In genomic region chr2:126147723-126148122, GRCm38 (mm10) we compare ENCODE assay signal across 23 mouse cellular contexts. TPM values are rescaled to one million over a fixed set of nuclear protein-coding genes. Genes with fewer than 3 reads are reported as not detected.
DNase-seq lines count a peak whose midpoint lies in the region.
"Had no signal": no experiment of that assay in that cellular context is flagged by ENCODE, and none has a peak within 500 bp of the region (broad histone marks: within the 10 kb centered on the region; RNA-seq: fewer than 3 reads in every experiment).

No protein-coding gene starts in this region.

- DNase-seq in retina, adult 2 months (ENCODE audit: low read depth, low spot score), result peak; percentile 9
- no peak for DNase-seq in retina, embryonic 14.5 days (ENCODE audit: low spot score)
- DNase-seq in brain, adult 2 months (ENCODE audit: low read depth, low spot score), result peak; percentile 10
- peak; percentile 11 for DNase-seq in retina, postnatal 1 day
- no peak for DNase-seq in urinary bladder, adult 18-20 months (ENCODE audit: low spot score in 2 of 2)
- no peak for DNase-seq in ovary, postnatal 10 days (ENCODE audit: low spot score)
- no peak for DNase-seq in gastrocnemius, postnatal 14 days
- DNase-seq: adrenal gland, adult 2 months; adrenal gland, postnatal 36 days; cerebellum, adult 11-12 months; cerebellum, adult 9-11 months; gastrocnemius, postnatal 25 days; heart, adult 18-20 months; heart, postnatal 4 days; kidney, adult 9 months; kidney, postnatal 25 days; liver; lung, postnatal 36 days; right cerebral cortex, postnatal 25 days; spleen, adult 18-20 months; thymus, adult 2 months; thymus, postnatal 36 days had no signal

- intact Hi-C loops in gastrocnemius, postnatal 14 days (cut with DNase I; ENCODE audit: low total_unique reads), result no loop called here

RNA-seq across cellular contexts. Expression of gene Fam227b, which starts 4.1 kb away (rescaled TPM):
- not detected for total RNA-seq in gastrocnemius, postnatal 14 days (2021)
- total RNA-seq: gastrocnemius, postnatal 25 days; heart, postnatal 4 days; midbrain, postnatal 0 days had no signal

RNA-seq across cellular contexts. Expression of gene Dtwd1, which starts 4.2 kb away (rescaled TPM):
- total RNA-seq in gastrocnemius, postnatal 14 days (2021), result 1 to 10 TPM; 4.1 to 5.4 TPM

Comparison
In these comparisons a context has a peak if more than half of its experiments do, and no peak if none do; other contexts are left out.
1. DNase-seq: peak in retina, adult 2 months (single experiment), brain, adult 2 months (single experiment) and retina, postnatal 1 day (single experiment); none in retina, embryonic 14.5 days (single experiment), urinary bladder, adult 18-20 months (0 of 2), ovary, postnatal 10 days (single experiment) and gastrocnemius, postnatal 14 days (single experiment).